Mouse (Mus musculus) inflammation-experienced regulatory T-cells, adult 6 months (primary cell): ENCODE data around the gene Qdpr. TPM values are rescaled to one million over a fixed set of nuclear protein-coding genes. Genes with fewer than 3 reads are reported as not detected.
"Not testable (repeated sequence)": the region's sequence is repeated elsewhere in the genome, so short reads cannot be mapped to it uniquely, and the experiment has no call there.

Experiments used
- ATAC-seq: one replicate; pipeline ENCODE4 v1.8.0; 2017
- polyA plus RNA-seq, 3 experiments: library from polyadenylated mRNA; unstranded; fragments of 100-300 nt; shearing (Covaris generic); gene quantifications; one replicate each; pipeline ENCODE4 v1.2.1; 2017

Qdpr gene
- polyA plus RNA-seq, 3 experiments from 2014 or later, result 35.3 to 59.3 (median 52.5) TPM

- ATAC-seq, result no peak
Observed at GRCm38 (mm10) chr5:45449206-45449605, 830 bp downstream of the Qdpr start.

DNA sequence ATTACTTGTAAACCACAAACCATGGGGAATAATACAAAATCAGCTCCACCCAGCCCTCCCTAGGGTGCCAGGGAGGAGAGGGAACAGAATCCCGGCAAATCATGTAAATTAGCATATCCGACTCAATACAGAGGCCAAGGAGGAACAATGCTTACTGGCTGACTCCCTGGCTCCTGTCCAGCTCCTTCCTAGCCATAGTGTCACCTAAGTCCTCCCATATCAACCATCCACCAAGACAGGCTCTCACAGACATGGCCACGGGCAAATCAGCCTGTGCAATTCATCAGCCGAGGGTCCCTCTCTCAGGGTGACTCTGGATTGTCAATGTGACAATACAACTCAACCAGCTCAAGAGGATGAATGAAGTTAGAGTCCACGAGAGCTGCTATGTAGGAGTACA, 1.4 kb downstream of the Qdpr start:
- no peak for ATAC-seq

- no peak for ATAC-seq
Observed at GRCm38 (mm10) chr5:45444130-45444832, 5.8 kb downstream of the Qdpr start.

DNA sequence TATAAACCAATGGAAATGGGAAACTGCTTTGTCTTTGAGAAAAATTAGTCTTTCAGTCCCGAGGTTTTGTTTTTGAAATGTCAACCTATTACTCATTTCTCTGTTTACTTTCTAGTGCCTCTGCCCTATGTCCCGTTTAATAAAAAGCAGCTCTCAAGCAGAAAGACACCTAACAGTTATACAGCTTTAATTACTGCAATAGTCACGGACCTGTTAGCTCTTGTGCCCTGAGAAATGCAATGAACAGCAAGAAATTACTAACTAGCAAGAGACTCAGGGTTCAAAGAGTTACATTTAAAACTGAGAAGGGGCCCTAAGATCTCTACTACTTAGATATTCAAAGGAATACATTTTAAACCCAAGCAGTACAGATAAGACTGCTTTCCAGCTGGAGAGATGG, 8.3 kb downstream of the Qdpr start:
- no peak for ATAC-seq

- no peak for ATAC-seq
Observed at GRCm38 (mm10) chr5:45441124-45441523, 8.9 kb downstream of the Qdpr start.

DNA sequence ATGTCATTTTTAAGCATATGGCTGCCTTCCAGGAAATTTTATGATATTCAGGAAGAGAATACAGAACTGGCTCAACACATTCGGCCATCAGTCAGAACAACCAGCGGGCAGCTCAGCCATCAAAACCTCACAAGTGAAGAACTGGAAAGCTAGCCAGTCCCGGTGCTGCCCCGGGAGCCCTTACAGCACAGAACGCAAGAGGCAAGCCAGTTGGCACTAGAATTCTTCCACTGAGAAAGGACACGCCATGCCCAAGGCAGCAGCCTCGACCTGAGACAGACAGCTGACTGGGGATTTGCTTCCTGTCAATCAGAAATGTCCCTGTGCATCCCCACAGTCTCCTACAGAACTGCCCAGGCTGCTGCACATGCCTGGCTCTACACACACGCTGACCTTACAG, 11.7 kb downstream of the Qdpr start:
- ATAC-seq, result no peak

DNA sequence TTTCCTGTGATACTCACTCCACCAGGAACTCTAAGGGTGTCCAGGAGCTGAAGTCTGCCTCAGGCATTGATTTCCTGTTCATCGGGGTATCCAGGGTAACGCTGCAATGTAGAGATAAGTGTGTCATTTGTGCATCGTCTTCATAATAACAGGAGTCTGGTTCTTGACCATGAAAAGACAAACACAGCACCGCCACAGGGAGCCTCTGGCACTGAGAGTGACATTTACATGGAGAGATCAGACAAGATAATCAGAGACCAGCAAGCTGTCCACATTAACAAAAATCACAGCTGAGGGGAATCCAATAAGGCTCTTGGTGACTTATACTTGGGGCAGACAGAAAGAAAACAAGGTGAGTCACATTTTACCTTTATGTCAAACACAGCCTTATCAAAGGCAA, 12.2 kb downstream of the Qdpr start:
- ATAC-seq, result no peak

DNA sequence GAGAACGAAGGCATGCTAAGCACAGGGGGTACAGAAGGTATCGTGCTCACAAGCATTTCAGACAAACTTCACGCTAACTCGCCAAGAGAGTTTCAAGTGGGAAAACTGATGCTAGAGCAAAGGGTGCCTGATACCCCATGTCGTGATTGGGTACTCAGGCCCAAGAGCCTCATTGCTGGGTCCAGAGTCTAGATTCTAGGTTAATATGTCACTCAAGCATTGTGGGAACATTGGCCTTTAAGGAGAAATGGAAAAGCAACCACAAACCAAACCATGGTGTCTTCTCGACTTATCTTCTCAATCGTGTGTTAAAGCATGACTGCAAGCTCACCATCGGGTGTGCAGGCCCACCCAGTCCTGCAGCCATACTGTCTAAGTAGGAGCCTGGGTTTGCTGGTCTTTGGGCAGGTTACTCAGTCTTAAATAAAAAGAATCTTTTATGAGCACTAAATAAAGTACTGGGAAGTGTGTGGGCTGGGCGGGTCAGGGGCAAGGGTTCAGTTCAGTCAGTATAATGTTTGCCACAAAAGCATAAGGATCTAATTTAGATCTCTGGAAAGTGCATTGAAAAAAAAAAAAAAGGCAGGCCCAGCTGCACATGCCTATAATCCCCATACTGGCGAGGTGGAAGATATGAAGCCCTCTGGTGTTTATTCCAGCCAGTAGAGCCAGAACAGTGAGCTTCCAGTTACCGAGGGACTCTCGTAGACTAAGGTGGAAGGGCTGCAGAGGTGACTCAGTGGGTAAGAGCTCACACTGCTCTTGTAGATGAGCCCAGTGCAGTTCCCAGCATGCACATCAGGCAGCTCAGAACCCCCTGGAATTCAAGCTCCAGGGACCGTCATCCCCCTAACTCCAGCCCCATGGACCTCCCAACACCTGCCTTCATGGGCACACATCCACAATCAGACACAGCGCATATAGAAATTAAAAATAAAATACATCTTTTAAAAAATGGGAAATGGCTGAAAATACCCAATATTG, 13.8 kb downstream of the Qdpr start:
- ATAC-seq, result no peak

GRCm38 (mm10) chr5:45427891-45428290, 22.1 kb downstream of the Qdpr start:
- no peak for ATAC-seq

GRCm38 (mm10) chr5:45426416-45427034, 23.5 kb downstream of the Qdpr start:
- no peak for ATAC-seq

GRCm38 (mm10) chr5:45425771-45426170, 24.3 kb downstream of the Qdpr start:
- ATAC-seq, result not testable (repeated sequence)

GRCm38 (mm10) chr5:45424021-45424886, 25.8 kb downstream of the Qdpr start:
- ATAC-seq, result peak; percentile 56

- ATAC-seq, result no peak
Observed at GRCm38 (mm10) chr5:45421881-45422844, 27.9 kb downstream of the Qdpr start.

- no peak for ATAC-seq
Observed at GRCm38 (mm10) chr5:45419841-45420638, 30.0 kb downstream of the Qdpr start.

- ATAC-seq, result no peak
Observed at GRCm38 (mm10) chr5:45417859-45418443, 32.1 kb downstream of the Qdpr start.

GRCm38 (mm10) chr5:45416478-45416877, 33.6 kb downstream of the Qdpr start:
- no peak for ATAC-seq

DNA sequence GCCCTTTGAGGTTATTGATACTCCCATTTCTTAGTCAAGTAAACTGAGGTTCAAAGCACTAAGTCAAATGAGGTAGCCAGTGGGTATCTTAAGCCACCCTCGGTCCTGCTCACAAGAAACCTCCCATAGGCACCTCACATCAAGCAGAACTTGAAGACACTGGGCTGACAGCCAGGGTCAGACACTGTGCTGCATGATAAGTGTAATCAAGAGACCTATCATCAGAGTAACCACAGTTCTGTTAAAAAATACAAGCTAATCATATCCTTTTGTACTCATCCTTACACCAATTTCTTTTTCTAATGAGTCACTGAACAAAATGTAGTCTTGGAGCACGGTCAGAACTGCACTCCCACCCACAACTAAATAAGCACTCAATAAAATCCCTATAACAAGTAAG, 43.9 kb downstream of the Qdpr start:
- no peak for ATAC-seq

GRCm38 (mm10) chr5:45402632-45403031, 47.4 kb downstream of the Qdpr start:
- no peak for ATAC-seq

- ATAC-seq, result no peak
Observed at GRCm38 (mm10) chr5:45384034-45384812, 65.8 kb downstream of the Qdpr start.
